Mouse (Mus musculus) C2C12 (cell line): ENCODE results near the gene Plekhg1.

ENCODE experiments used
- CEBPB ChIP-seq: IDR thresholded peaks from one replicate; pipeline ENCODE4 v1.6.1; 2011; ENCODE audit warnings: low read depth, mild to moderate bottlenecking, control low read depth, moderate library complexity
- CTCF ChIP-seq: IDR thresholded peaks from one replicate; pipeline ENCODE4 v1.5.1; 2011; ENCODE audit not compliant: control insufficient read depth, insufficient read depth, insufficient read length
- FOSL1 ChIP-seq: IDR thresholded peaks from one replicate; pipeline ENCODE4 v1.8.0; 2011; ENCODE audit warnings: mild to moderate bottlenecking, low read length; ENCODE audit not compliant: poor library complexity, insufficient read depth, severe bottlenecking
- MAX ChIP-seq: IDR thresholded peaks from one replicate; pipeline ENCODE4 v1.6.1; 2011; ENCODE audit warnings: mild to moderate bottlenecking, control low read depth
- MYOG ChIP-seq: IDR thresholded peaks from one replicate; pipeline ENCODE4 v1.6.1; 2011; ENCODE audit not compliant: control insufficient read depth, insufficient read length; ENCODE audit errors: extremely low read depth
- USF1 ChIP-seq: IDR thresholded peaks from one replicate; pipeline ENCODE4 v1.6.1; 2011; ENCODE audit warnings: low read depth, mild to moderate bottlenecking, control low read depth, moderate library complexity

DNA sequence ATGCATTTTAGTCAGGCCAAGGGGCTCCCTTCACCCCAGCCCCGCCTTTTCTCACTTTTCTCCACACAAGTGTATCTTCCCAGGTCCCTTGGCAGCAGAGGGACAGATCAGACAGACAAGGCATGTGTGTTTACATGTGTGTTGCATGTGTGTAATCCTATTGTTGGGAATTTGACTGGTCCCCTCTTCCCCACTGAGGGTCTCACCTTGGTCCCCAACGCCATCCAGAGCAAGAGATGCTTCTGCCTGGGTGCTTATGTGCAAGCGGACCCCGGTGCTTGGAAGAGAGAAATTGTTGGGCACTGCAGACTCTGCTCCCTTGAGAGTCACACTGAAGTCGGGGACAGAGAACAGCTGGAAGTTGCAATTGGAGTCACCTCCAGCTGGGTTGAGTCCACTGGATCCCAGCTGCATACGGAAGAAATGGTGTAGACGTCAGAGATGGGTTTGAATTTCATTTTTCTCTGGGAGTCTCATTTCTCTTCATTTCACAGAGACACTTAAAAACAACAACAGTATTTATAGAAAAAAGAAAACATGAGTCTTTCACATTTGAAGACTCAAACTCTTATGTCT, 257.8 kb downstream of the Plekhg1 start:
- TF ChIP-seq CTCF (no peak), FOSL1 (no peak), MAX (no peak), USF1 (no peak), MYOG (no peak), CEBPB (no peak)
